Mouse (Mus musculus): ENCODE data around the gene Pten. TPM values are rescaled to one million over a fixed set of nuclear protein-coding genes. Genes with fewer than 3 reads are reported as not detected.
"Not testable (repeated sequence)": the region's sequence is repeated elsewhere in the genome, so short reads cannot be mapped to it uniquely, and the experiment has no call there.

The Pten gene
- total RNA-seq, 2 experiments from 2014 or later, result 69.0 to 74.2 TPM

GRCm38 (mm10) chr19:32804703-32805102 lies 47.4 kb downstream of the Pten start:
- no peak for DNase-seq (ENCODE audit: low spot score in 2 of 2)

GRCm38 (mm10) chr19:32807610-32808009 lies 50.3 kb downstream of the Pten start:
- DNase-seq (ENCODE audit: low spot score in 2 of 2), result no peak

- no peak for DNase-seq (ENCODE audit: low spot score in 2 of 2)
Measured at GRCm38 (mm10) chr19:32808690-32809089, 51.4 kb downstream of the Pten start.

GRCm38 (mm10) chr19:32809117-32809516 lies 51.8 kb downstream of the Pten start:
- no peak for DNase-seq (ENCODE audit: low spot score in 2 of 2)

GRCm38 (mm10) chr19:32818759-32819158 lies 61.5 kb downstream of the Pten start:
- DNase-seq (ENCODE audit: low spot score in 2 of 2), result no peak

GRCm38 (mm10) chr19:32822959-32823358 lies 65.7 kb downstream of the Pten start:
- not testable (repeated sequence) for DNase-seq (ENCODE audit: low spot score in 2 of 2)

GRCm38 (mm10) chr19:32826616-32827015 lies 69.3 kb downstream of the Pten start:
- DNase-seq (ENCODE audit: low spot score in 2 of 2), result no peak

GRCm38 (mm10) chr19:32829871-32830270 lies 72.6 kb downstream of the Pten start:
- no peak for DNase-seq (ENCODE audit: low spot score in 2 of 2)

GRCm38 (mm10) chr19:32831286-32831685 lies 74.0 kb downstream of the Pten start:
- DNase-seq (ENCODE audit: low spot score in 2 of 2), result no peak

GRCm38 (mm10) chr19:32840491-32840890 lies 83.2 kb downstream of the Pten start:
- DNase-seq (ENCODE audit: low spot score in 2 of 2), result no peak

- DNase-seq (ENCODE audit: low spot score in 2 of 2), result no peak
Measured at GRCm38 (mm10) chr19:32844486-32844885, 87.2 kb downstream of the Pten start.

- DNase-seq (ENCODE audit: low spot score in 2 of 2), result no peak
Measured at GRCm38 (mm10) chr19:32848041-32848440, 90.7 kb downstream of the Pten start.

- DNase-seq (ENCODE audit: low spot score in 2 of 2), result no peak
Measured at GRCm38 (mm10) chr19:32852306-32852705, 95.0 kb downstream of the Pten start.

GRCm38 (mm10) chr19:32861675-32862575 lies 104.6 kb downstream of the Pten start:
- DNase-seq (ENCODE audit: low spot score in 2 of 2), result no peak

- no peak for DNase-seq (ENCODE audit: low spot score in 2 of 2)
Measured at GRCm38 (mm10) chr19:32866765-32867164, 109.5 kb downstream of the Pten start.

- no peak for DNase-seq (ENCODE audit: low spot score in 2 of 2)
Measured at GRCm38 (mm10) chr19:32867181-32867897, 110.0 kb downstream of the Pten start.

- DNase-seq (ENCODE audit: low spot score in 2 of 2), result no peak
Measured at GRCm38 (mm10) chr19:32868560-32868959, 111.3 kb downstream of the Pten start.

GRCm38 (mm10) chr19:32869053-32869680 lies 111.9 kb downstream of the Pten start:
- no peak for DNase-seq (ENCODE audit: low spot score in 2 of 2)

- DNase-seq (ENCODE audit: low spot score in 2 of 2), result no peak
Measured at GRCm38 (mm10) chr19:32873904-32874637, 116.8 kb downstream of the Pten start.
